Mouse (Mus musculus) hindbrain, embryonic 12.5 days (tissue): ENCODE data around the gene Arpp21. TPM values are rescaled to one million over a fixed set of nuclear protein-coding genes. Genes with fewer than 3 reads are reported as not detected.

Experiments used
- ATAC-seq: fragments of 200-750 bp; cut with Nextera tagmentation; 2 replicates; pipeline ENCODE4 v1.8.0; 2017; ENCODE audit warnings: moderate TSS enrichment; ENCODE audit not compliant: low FRiP score
- H3K27ac ChIP-seq: fragments of 300-500 bp; sonication (generic); 2 replicates; pipeline ENCODE4 v1.5.1; 2016; ENCODE audit warnings: mild to moderate bottlenecking
- H3K27me3 ChIP-seq: fragments of 300-500 bp; sonication (generic); 2 replicates; pipeline ENCODE4 v1.6.1; 2016; ENCODE audit warnings: mild to moderate bottlenecking
- H3K36me3 ChIP-seq: fragments of 300-500 bp; sonication (generic); 2 replicates; pipeline ENCODE4 v1.6.1; 2016; ENCODE audit warnings: mild to moderate bottlenecking
- H3K4me1 ChIP-seq: fragments of 300-500 bp; sonication (generic); 2 replicates; pipeline ENCODE4 v1.6.1; 2016
- H3K4me2 ChIP-seq: fragments of 300-500 bp; sonication (generic); replicated peaks from 2 replicates; pipeline ENCODE4 v1.6.1; 2016; ENCODE audit warnings: mild to moderate bottlenecking
- H3K4me3 ChIP-seq: fragments of 300-500 bp; sonication (generic); 2 replicates; pipeline ENCODE4 v1.5.1; 2016; ENCODE audit warnings: mild to moderate bottlenecking
- H3K9ac ChIP-seq: fragments of 300-500 bp; sonication (generic); 2 replicates; pipeline ENCODE4 v1.6.1; 2016; ENCODE audit warnings: mild to moderate bottlenecking, moderate library complexity
- H3K9me3 ChIP-seq: fragments of 300-500 bp; sonication (generic); replicated peaks from 2 replicates; pipeline ENCODE4 v1.6.1; 2016; ENCODE audit warnings: mild to moderate bottlenecking
- WGBS: fragments of 180-500 bp; shearing (Covaris S2); methylation state at CpG from one replicate; pipeline ENCODE4 v1.1.7; 2016; 5-methylcytosine and 5-hydroxymethylcytosine counted together
- microRNA-seq: library from miRNA; unstranded; fragments of <30 nt; microRNA quantifications from one replicate; pipeline ENCODE4, GENCODE M21; 2017
- polyA plus RNA-seq: library from polyadenylated mRNA; unstranded; fragments of >200 nt; fragmentation: Nextera tagmentation; extraction: Ambion mirVana; gene quantifications from 2 replicates; pipeline ENCODE4 v1.2.1, GENCODE M21; 2016

Gene Arpp21
- polyA plus RNA-seq, 1 experiment from 2014 or later, result 9.8 TPM

GRCm38 (mm10) chr9:112023111-112023510, 212.6 kb downstream of the Arpp21 start:
- WGBS, result 93% methylated on average over 5 of the region's 5 CpGs
- no peaks in the 10 kb centered on the region for H3K4me1 ChIP-seq
- no peak overlapping the region for H3K4me2 ChIP-seq
- no peak overlapping the region for H3K9ac ChIP-seq
- ATAC-seq, result no peak
- H3K27ac ChIP-seq, result no peak overlapping the region
- H3K27me3 ChIP-seq, result no peaks in the 10 kb centered on the region
- no peak overlapping the region for H3K4me3 ChIP-seq
- no peaks in the 10 kb centered on the region for H3K36me3 ChIP-seq
- no peaks in the 10 kb centered on the region for H3K9me3 ChIP-seq

Small RNA genes lying within 50 kb of the gene (microRNA-seq; reads per million reads assigned to microRNA genes)
- 141 reads per million, percentile 51 among the genes with 10 or more reads in this experiment for gene Mir128-2
